Mouse (Mus musculus): ENCODE data around the gene Ino80d. TPM values are rescaled to one million over a fixed set of nuclear protein-coding genes. Genes with fewer than 3 reads are reported as not detected.
"Not testable (repeated sequence)": the region's sequence is repeated elsewhere in the genome, so short reads cannot be mapped to it uniquely, and the experiment has no call there.

The Ino80d gene
- total RNA-seq (2014; fragmentation: Nextera tagmentation) (86.8 and 92.7 TPM in 2 replicates), total RNA-seq (2017) (20.9 and 24.5 TPM in 2 replicates), polyA plus RNA-seq (2012) (3.6 and 4.6 TPM in 2 replicates)

GRCm38 (mm10) chr1:63114136-63114781, at the start of gene Ino80d:
TSS of gene Ino80d (minus strand) at chr1:63114667.
- TF ChIP-seq TAL1 (conservative IDR thresholded peaks at IDR 0.05; ENCODE audit: low read depth, low read length), result no peak
- peak; percentile 12; the same call in 1 of the 2 replicates for TF ChIP-seq CTCF (IDR thresholded peaks at IDR 0.05; ENCODE audit: low read depth, low read length)
- Histone ChIP-seq H3K9me3 (replicated peaks) (no peaks in the 10 kb centered on the region), H3K36me3 (replicated peaks) (peaks cover 41% of the 10 kb centered on the region), H3K4me1 (ENCODE audit: insufficient read depth, low read depth, low read length) (peaks cover 36% of the 10 kb centered on the region), H3K27me3 (ENCODE audit: insufficient read depth, low read length) (no peaks in the 10 kb centered on the region), H3K4me3 (ENCODE audit: low read depth, low read length) (peak within 1 kb of the TSS; percentile 78)
- ATAC-seq (ENCODE audit: extremely low read depth, insufficient number of reproducible peaks, low FRiP score, poor library complexity, severe bottlenecking), result peak; percentile 86
- DNase-seq (ENCODE audit: low spot score), result peak; percentile 82

GRCm38 (mm10) chr1:63140231-63140630, 25.8 kb upstream of the Ino80d start:
- Histone ChIP-seq H3K27me3 (ENCODE audit: insufficient read depth, low read length) (no peaks in the 10 kb centered on the region), H3K36me3 (replicated peaks) (peaks cover 67% of the 10 kb centered on the region), H3K9me3 (replicated peaks) (no peaks in the 10 kb centered on the region), H3K4me3 (ENCODE audit: low read depth, low read length) (no peak overlapping the region), H3K4me1 (ENCODE audit: insufficient read depth, low read depth, low read length) (0 out of 2 replicates have a peak, but pooled peaks cover 3% of the 10 kb centered on the region)
- no peak for TF ChIP-seq GATA1 (IDR thresholded peaks at IDR 0.05; ENCODE audit: borderline replicate concordance, low read length)
- no peak for TF ChIP-seq POLR2AphosphoS5 (IDR thresholded peaks at IDR 0.05; ENCODE audit: insufficient replicate concordance, low read depth, low read length)
- TF ChIP-seq GATA2 (IDR thresholded peaks at IDR 0.05; ENCODE audit: borderline replicate concordance, low read depth, low read length), result no peak
- no peak for TF ChIP-seq CTCF (IDR thresholded peaks at IDR 0.05; ENCODE audit: low read depth, low read length)
- no peak for TF ChIP-seq TAL1 (conservative IDR thresholded peaks at IDR 0.05; ENCODE audit: low read depth, low read length)
- ATAC-seq (ENCODE audit: extremely low read depth, insufficient number of reproducible peaks, low FRiP score, poor library complexity, severe bottlenecking) (no peak), DNase-seq (ENCODE audit: low spot score) (no peak)

GRCm38 (mm10) chr1:63138586-63138985, 24.1 kb upstream of the Ino80d start:
- not testable (repeated sequence) for ATAC-seq (ENCODE audit: extremely low read depth, insufficient number of reproducible peaks, low FRiP score, poor library complexity, severe bottlenecking); H3K4me3 ChIP-seq (ENCODE audit: low read depth, low read length); H3K27me3 ChIP-seq (ENCODE audit: insufficient read depth, low read length); DNase-seq (ENCODE audit: low spot score); H3K4me1 ChIP-seq (ENCODE audit: insufficient read depth, low read depth, low read length); H3K9me3 ChIP-seq (replicated peaks)
- peaks cover 50% of the 10 kb centered on the region for H3K36me3 ChIP-seq (replicated peaks)

GRCm38 (mm10) chr1:63137971-63138370, 23.5 kb upstream of the Ino80d start:
- no peak for ATAC-seq (ENCODE audit: extremely low read depth, insufficient number of reproducible peaks, low FRiP score, poor library complexity, severe bottlenecking)
- TF ChIP-seq GATA2 (IDR thresholded peaks at IDR 0.05; ENCODE audit: borderline replicate concordance, low read depth, low read length), result no peak
- TF ChIP-seq GATA1 (IDR thresholded peaks at IDR 0.05; ENCODE audit: borderline replicate concordance, low read length), result no peak
- TF ChIP-seq TAL1 (conservative IDR thresholded peaks at IDR 0.05; ENCODE audit: low read depth, low read length), result no peak
- no peak for TF ChIP-seq POLR2AphosphoS5 (IDR thresholded peaks at IDR 0.05; ENCODE audit: insufficient replicate concordance, low read depth, low read length)
- H3K4me3 ChIP-seq (ENCODE audit: low read depth, low read length), result no peak overlapping the region

GRCm38 (mm10) chr1:63134530-63134929, 20.1 kb upstream of the Ino80d start:
- H3K9me3 ChIP-seq (replicated peaks), result no peaks in the 10 kb centered on the region
- TF ChIP-seq GATA1 (IDR thresholded peaks at IDR 0.05; ENCODE audit: borderline replicate concordance, low read length), result no peak
- no peak for TF ChIP-seq CTCF (IDR thresholded peaks at IDR 0.05; ENCODE audit: low read depth, low read length)
- TF ChIP-seq POLR2AphosphoS5 (IDR thresholded peaks at IDR 0.05; ENCODE audit: insufficient replicate concordance, low read depth, low read length), result no peak
- TF ChIP-seq GATA2 (IDR thresholded peaks at IDR 0.05; ENCODE audit: borderline replicate concordance, low read depth, low read length), result no peak
- TF ChIP-seq TAL1 (conservative IDR thresholded peaks at IDR 0.05; ENCODE audit: low read depth, low read length), result no peak
- peaks cover 21% of the 10 kb centered on the region for H3K4me1 ChIP-seq (ENCODE audit: insufficient read depth, low read depth, low read length)
- peaks cover 21% of the 10 kb centered on the region for H3K36me3 ChIP-seq (replicated peaks)
- no peaks in the 10 kb centered on the region for H3K27me3 ChIP-seq (ENCODE audit: insufficient read depth, low read length)
- DNase-seq (ENCODE audit: low spot score) (no peak), ATAC-seq (ENCODE audit: extremely low read depth, insufficient number of reproducible peaks, low FRiP score, poor library complexity, severe bottlenecking) (no peak)
- H3K4me3 ChIP-seq (ENCODE audit: low read depth, low read length), result no peak overlapping the region

More at GRCm38 (mm10) chr1:63137971-63138370, 23.5 kb upstream of the Ino80d start:
- DNase-seq (ENCODE audit: low spot score), result no peak
- Histone ChIP-seq H3K4me1 (ENCODE audit: insufficient read depth, low read depth, low read length) (0 out of 2 replicates have a peak, but pooled peaks cover 3% of the 10 kb centered on the region), H3K9me3 (replicated peaks) (no peaks in the 10 kb centered on the region), H3K36me3 (replicated peaks) (peaks cover 44% of the 10 kb centered on the region), H3K27me3 (ENCODE audit: insufficient read depth, low read length) (no peaks in the 10 kb centered on the region)

- H3K4me3 ChIP-seq (ENCODE audit: low read depth, low read length), result no peak overlapping the region
- H3K9me3 ChIP-seq (replicated peaks), result no peaks in the 10 kb centered on the region
- TF ChIP-seq POLR2AphosphoS5 (IDR thresholded peaks at IDR 0.05; ENCODE audit: insufficient replicate concordance, low read depth, low read length) (no peak), TAL1 (conservative IDR thresholded peaks at IDR 0.05; ENCODE audit: low read depth, low read length) (no peak), GATA2 (IDR thresholded peaks at IDR 0.05; ENCODE audit: borderline replicate concordance, low read depth, low read length) (no peak), GATA1 (IDR thresholded peaks at IDR 0.05; ENCODE audit: borderline replicate concordance, low read length) (no peak), CTCF (IDR thresholded peaks at IDR 0.05; ENCODE audit: low read depth, low read length) (no peak)
- ATAC-seq (ENCODE audit: extremely low read depth, insufficient number of reproducible peaks, low FRiP score, poor library complexity, severe bottlenecking), result no peak
- peaks cover 20% of the 10 kb centered on the region for H3K36me3 ChIP-seq (replicated peaks)
- H3K27me3 ChIP-seq (ENCODE audit: insufficient read depth, low read length), result no peaks in the 10 kb centered on the region
- peaks cover 25% of the 10 kb centered on the region for H3K4me1 ChIP-seq (ENCODE audit: insufficient read depth, low read depth, low read length)
- DNase-seq (ENCODE audit: low spot score), result no peak
These were observed 17.3 kb upstream of the Ino80d start for GRCm38 (mm10) chr1:63131766-63132165.
